Mouse (Mus musculus) midbrain, embryonic 12.5 days (tissue): ENCODE measurements at regions not wholly inside any gene's neighbourhood (a gene's known extent, or its start where the extent isn't known, plus 50 kb on each side); places are given as distances from the start of the nearest gene placed in this dataset.

ENCODE experiments used
- ATAC-seq: fragments of 200-750 bp; cut with Nextera tagmentation; 2 replicates; pipeline ENCODE4 v1.8.0; 2017; ENCODE audit warnings: low read depth, moderate TSS enrichment, moderate library complexity; ENCODE audit not compliant: low FRiP score
- H3K27ac ChIP-seq: fragments of 300-500 bp; sonication (generic); replicated peaks from 2 replicates; pipeline ENCODE4 v1.5.1; 2016; ENCODE audit warnings: mild to moderate bottlenecking
- H3K27me3 ChIP-seq: fragments of 300-500 bp; sonication (generic); 2 replicates; pipeline ENCODE4 v1.6.1; 2016; ENCODE audit warnings: mild to moderate bottlenecking
- H3K36me3 ChIP-seq: fragments of 300-500 bp; sonication (generic); 2 replicates; pipeline ENCODE4 v1.6.1; 2016
- H3K4me1 ChIP-seq: fragments of 300-500 bp; sonication (generic); 2 replicates; pipeline ENCODE4 v1.6.1; 2016
- H3K4me2 ChIP-seq: fragments of 300-500 bp; sonication (generic); replicated peaks from 2 replicates; pipeline ENCODE4 v1.6.1; 2016; ENCODE audit warnings: mild to moderate bottlenecking, moderate library complexity
- H3K4me3 ChIP-seq: fragments of 300-500 bp; sonication (generic); 2 replicates; pipeline ENCODE4 v1.5.1; 2016; ENCODE audit warnings: mild to moderate bottlenecking
- H3K9ac ChIP-seq: fragments of 300-500 bp; sonication (generic); replicated peaks from 2 replicates; pipeline ENCODE4 v1.6.1; 2016; ENCODE audit warnings: mild to moderate bottlenecking, moderate library complexity
- H3K9me3 ChIP-seq: fragments of 300-500 bp; sonication (generic); 2 replicates; pipeline ENCODE4 v1.6.1; 2016; ENCODE audit warnings: mild to moderate bottlenecking
- WGBS: fragments of 180-500 bp; shearing (Covaris S2); methylation state at CpG from one replicate; pipeline ENCODE4 v1.1.7; 2016; 5-methylcytosine and 5-hydroxymethylcytosine counted together

DNA sequence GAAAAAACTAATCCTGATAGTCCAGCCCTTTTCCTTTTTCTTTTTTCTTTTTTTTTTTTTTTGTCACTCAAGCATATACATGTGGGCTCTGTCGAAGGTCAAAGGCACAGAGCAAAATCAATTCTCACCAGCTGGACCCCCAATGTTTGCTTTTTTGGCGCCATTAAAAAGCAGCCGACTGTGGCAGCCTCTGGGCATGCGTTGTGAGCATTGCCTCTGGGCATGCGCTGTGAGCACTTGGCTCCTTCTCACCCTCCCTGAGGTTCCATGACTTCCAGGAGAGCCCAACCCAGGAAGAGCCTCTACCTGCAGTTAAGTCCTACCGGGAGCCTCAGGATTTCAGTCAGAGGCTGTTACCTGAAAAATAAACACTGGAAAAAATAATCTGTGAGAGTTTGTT, 156.8 kb downstream of the Rab11fip4 start:
- Histone ChIP-seq H3K4me2 (no peak overlapping the region), H3K27ac (no peak overlapping the region), H3K4me1 (peaks cover 3% of the 10 kb centered on the region; the same call in 1 of the 2 replicates), H3K9me3 (no peaks in the 10 kb centered on the region), H3K27me3 (no peaks in the 10 kb centered on the region), H3K9ac (no peak overlapping the region), H3K4me3 (no peak overlapping the region), H3K36me3 (no peaks in the 10 kb centered on the region)
- WGBS, result 70% methylated on average over 6 of the region's 6 CpGs
- no peak for ATAC-seq
